Mouse (Mus musculus) urinary bladder, postnatal 36 days (tissue): Measurements from ENCODE around the gene Neurog2.

ENCODE experiments used
- DNase-seq, 2 experiments: peaks; one replicate each; pipeline ENCODE4 v3.0.0; 2022; ENCODE audit warnings: low spot score in 2 of 2, mixed read lengths in 1 of 2

Neurog2 gene

DNA sequence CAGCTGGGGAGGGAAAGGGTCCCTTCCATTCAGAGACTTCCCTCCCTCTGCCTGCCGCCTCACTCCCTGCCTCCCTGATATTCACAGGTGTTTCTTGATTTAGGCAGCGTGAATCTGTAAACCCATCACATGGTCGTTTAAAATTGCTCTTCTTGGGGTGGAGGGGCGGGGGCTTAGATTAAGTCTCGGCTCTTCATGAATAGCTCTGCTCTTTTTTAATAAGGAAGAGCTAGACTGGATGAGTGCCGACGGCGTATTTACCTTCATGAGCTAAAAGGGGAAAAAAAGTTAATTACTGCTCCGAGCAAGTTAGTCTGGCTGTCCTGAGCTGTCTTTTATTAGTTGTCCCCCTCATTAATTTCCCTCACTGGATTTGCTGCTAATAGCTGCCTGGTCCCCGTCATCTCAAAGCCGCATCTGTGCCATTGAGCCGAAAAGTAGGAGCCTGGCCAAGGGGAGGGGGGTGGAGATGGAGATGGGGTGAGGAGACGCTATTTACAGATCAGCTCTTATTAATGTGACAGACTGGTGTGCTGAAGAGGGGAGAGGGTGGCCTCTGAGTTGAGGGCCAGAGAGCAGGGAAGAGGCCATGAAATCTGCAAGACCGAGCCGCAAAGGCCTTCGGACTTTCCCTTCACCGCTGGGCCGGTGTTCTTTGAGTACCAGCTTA is 13.4 kb downstream of the Neurog2 start:
- DNase-seq = no peak

- DNase-seq = no peak
Observed at GRCm38 (mm10) chr3:127651742-127652653, 19.1 kb downstream of the Neurog2 start.

DNA sequence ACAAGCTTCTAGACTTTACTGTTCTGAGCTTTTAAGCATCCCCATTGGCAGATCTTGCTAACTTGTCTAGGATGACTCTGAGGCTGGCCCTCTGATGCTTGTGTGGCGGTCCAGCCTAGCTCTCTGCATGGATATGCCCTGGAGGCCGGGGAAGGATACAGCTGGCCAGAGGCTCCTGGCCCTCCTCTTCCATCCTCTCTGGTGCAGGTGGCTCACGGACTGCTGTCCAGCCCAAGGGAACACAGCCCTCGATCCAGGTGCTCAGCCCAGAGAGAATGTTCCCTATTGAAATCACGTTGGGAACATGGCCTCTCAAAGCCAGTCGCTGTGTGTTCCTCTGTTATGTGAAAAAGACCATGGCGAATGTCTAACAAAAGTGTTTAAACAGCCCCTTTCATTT is 27.8 kb downstream of the Neurog2 start:
- no peak for DNase-seq

- no peak for DNase-seq
Observed at GRCm38 (mm10) chr3:127661646-127662531, 29.0 kb downstream of the Neurog2 start.

DNA sequence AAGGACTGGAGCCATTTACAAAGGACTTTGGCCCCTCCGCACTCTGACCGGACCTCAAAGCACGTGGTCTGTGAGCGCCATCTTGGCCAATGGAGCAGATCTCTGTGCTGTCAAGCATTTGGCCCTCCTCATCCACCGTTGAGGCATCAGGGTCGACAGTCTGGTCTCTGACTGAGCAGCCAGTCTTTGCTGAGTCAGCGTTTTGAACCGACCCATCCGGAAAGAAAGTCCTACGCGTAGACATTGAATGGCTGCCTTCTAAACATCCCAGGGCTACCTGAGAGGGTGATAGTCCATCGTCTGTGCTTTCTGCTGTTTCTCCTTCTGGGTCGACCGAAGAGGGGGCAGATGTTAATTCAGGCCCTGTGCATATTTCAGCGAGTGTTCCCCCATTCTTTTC is 46.8 kb downstream of the Neurog2 start:
- no peak for DNase-seq
